Mouse (Mus musculus): ENCODE data around the gene Alox15. TPM values are rescaled to one million over a fixed set of nuclear protein-coding genes. Genes with fewer than 3 reads are reported as not detected.
"Not testable (repeated sequence)": the region's sequence is repeated elsewhere in the genome, so short reads cannot be mapped to it uniquely, and the experiment has no call there.

Gene Alox15
- polyA plus RNA-seq (2015; fragmentation: Nextera tagmentation; extraction: Ambion mirVana), result 0.15 TPM in 1 of 2 replicates, not detected in the other

DNA sequence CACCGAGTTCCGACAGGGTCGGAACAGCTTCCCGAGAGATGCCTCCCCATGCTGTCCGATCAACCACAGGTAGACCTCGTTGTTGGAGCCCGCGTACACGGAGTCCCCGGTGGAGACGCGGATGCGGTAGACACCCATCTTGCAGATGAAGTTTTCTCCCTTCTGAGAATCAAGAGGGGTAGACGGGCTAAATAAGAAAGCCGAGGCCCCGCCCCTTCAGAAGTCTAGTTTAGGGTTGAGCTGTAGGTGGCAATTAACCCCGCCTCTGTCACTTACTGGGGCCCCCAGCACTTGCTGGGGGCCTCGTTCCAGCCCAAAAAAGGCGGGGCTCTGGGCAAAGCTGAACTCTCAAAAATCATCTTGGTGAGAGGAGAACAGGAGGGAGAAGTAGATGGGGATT, at the start of gene Alox15:
Gene Alox15 (minus strand): TSS at position 164 of the 400 bp plus-strand sequence.
- H3K36me3 ChIP-seq (ENCODE audit: poor library complexity, severe bottlenecking), result no peaks in the 10 kb centered on the region
- WGBS, result under 1% methylated on average over 19 of the region's 19 CpGs
- H3K27ac ChIP-seq, result no peak within 1 kb of the TSS
- H3K4me2 ChIP-seq, result peak within 1 kb of the TSS; percentile 58
- H3K4me1 ChIP-seq, result peaks cover 6% of the 10 kb centered on the region
- H3K9ac ChIP-seq, result peak within 1 kb of the TSS; percentile 43
- H3K27me3 ChIP-seq, result peaks cover 55% of the 10 kb centered on the region
- ATAC-seq, result no peak
- H3K9me3 ChIP-seq (replicated peaks), result no peaks in the 10 kb centered on the region
- H3K4me3 ChIP-seq, result peak within 1 kb of the TSS; percentile 32

DNA sequence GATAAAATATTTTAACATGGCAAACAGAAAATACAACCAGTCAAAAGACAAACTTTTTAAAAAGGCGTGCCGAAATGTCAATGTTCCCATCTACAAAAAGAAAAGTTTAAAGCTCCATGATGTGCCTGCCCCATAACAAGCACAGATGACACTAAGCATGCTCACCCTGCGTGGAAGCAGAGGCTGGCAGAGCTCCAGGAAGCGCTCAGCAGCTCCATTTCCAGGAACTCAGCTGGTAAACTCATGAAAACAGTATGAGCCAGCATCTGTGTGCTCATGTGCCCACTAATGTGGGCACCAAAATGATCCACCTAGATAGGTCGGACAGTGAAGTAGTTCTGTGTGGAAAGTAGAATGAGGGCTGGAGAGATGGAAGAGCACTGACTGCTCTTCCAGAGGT, 37.6 kb upstream of the Alox15 start:
- no peaks in the 10 kb centered on the region for H3K27me3 ChIP-seq
- ATAC-seq, result no peak
- H3K4me2 ChIP-seq, result no peak overlapping the region
- 88% methylated on average over 5 of the region's 5 CpGs for WGBS
- no peak overlapping the region for H3K27ac ChIP-seq
- no peak overlapping the region for H3K9ac ChIP-seq
- no peaks in the 10 kb centered on the region for H3K4me1 ChIP-seq
- peaks cover 48% of the 10 kb centered on the region for H3K36me3 ChIP-seq (ENCODE audit: poor library complexity, severe bottlenecking)
- no peak overlapping the region for H3K4me3 ChIP-seq
- H3K9me3 ChIP-seq (replicated peaks), result no peaks in the 10 kb centered on the region

GRCm38 (mm10) chr11:70387436-70387835, 35.6 kb upstream of the Alox15 start:
- ATAC-seq, result no peak
- WGBS, result 79% methylated on average over 5 of the region's 5 CpGs

GRCm38 (mm10) chr11:70384136-70384535, 32.3 kb upstream of the Alox15 start:
- Histone ChIP-seq H3K4me3 (no peak overlapping the region), H3K27ac (no peak overlapping the region), H3K27me3 (no peaks in the 10 kb centered on the region), H3K4me2 (no peak overlapping the region), H3K9me3 (replicated peaks) (no peaks in the 10 kb centered on the region), H3K4me1 (no peaks in the 10 kb centered on the region), H3K9ac (no peak overlapping the region), H3K36me3 (ENCODE audit: poor library complexity, severe bottlenecking) (peaks cover 18% of the 10 kb centered on the region)
- no peak for ATAC-seq
- 89% methylated on average over 3 of the region's 3 CpGs for WGBS

More at GRCm38 (mm10) chr11:70387436-70387835, 35.6 kb upstream of the Alox15 start:
- H3K9ac ChIP-seq, result no peak overlapping the region
- H3K4me3 ChIP-seq, result no peak overlapping the region
- peaks cover 31% of the 10 kb centered on the region for H3K36me3 ChIP-seq (ENCODE audit: poor library complexity, severe bottlenecking)
- no peaks in the 10 kb centered on the region for H3K27me3 ChIP-seq
- no peak overlapping the region for H3K4me2 ChIP-seq
- no peak overlapping the region for H3K27ac ChIP-seq
- no peaks in the 10 kb centered on the region for H3K9me3 ChIP-seq (replicated peaks)
- H3K4me1 ChIP-seq, result no peaks in the 10 kb centered on the region

DNA sequence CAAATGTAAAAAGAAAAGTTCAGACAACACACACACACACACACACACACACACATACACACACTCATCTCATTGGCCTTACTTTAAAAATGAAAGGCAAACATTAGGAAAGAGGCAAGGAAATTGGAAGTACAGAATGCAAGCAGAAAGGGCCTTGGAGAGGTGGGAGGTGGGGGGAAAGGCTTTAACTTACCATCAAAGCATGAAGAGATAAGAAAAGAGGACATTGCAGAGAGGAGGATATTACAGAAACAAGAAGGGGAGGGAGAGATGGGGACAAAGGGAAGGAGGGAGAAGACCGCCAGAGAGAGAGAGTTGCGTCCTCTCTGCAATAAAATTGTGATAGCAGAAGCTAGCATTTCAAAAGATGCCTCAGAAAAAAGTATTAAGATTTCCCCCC, 29.5 kb upstream of the Alox15 start:
- WGBS, result 89% methylated on average over 2 of the region's 2 CpGs
- no peak overlapping the region for H3K4me2 ChIP-seq
- H3K9me3 ChIP-seq (replicated peaks), result no peaks in the 10 kb centered on the region

DNA sequence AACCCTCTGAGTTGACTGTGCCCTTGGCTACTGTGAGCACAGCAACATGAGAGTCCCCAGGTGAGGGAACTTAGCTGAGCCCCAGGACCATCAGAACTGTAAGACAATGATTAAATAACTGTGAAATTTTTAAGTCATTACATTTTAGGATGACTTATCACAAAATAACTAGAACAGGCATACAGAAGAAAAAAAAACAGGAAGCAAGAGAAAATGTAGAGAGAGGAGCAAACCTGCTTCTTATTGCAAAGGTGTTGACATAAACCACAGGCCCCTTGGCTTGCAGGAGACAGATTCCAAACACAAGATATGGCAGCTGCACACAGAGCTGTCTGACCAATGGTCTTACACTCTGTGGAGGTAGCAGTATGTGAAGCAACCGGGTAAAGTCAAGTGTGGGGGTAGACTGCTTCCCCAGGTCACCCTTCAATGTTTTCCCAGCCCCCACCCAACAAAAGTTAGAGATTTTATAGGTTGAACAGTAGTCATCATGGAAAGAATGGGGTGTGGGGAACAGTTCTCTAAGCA, 28.7 kb upstream of the Alox15 start:
- H3K27me3 ChIP-seq, result no peaks in the 10 kb centered on the region
- no peak for ATAC-seq
- H3K4me2 ChIP-seq, result no peak overlapping the region
- no peak overlapping the region for H3K4me3 ChIP-seq
- no peaks in the 10 kb centered on the region for H3K9me3 ChIP-seq (replicated peaks)
- WGBS, result 86% methylated on average over 1 of the region's 1 CpGs
- H3K27ac ChIP-seq, result no peak overlapping the region
- H3K36me3 ChIP-seq (ENCODE audit: poor library complexity, severe bottlenecking), result peaks cover 3% of the 10 kb centered on the region
- no peaks in the 10 kb centered on the region for H3K4me1 ChIP-seq
- no peak overlapping the region for H3K9ac ChIP-seq

More for the DNA sequence above, 29.5 kb upstream of the Alox15 start:
- Histone ChIP-seq H3K27ac (no peak overlapping the region), H3K27me3 (no peaks in the 10 kb centered on the region), H3K9ac (no peak overlapping the region), H3K36me3 (ENCODE audit: poor library complexity, severe bottlenecking) (peaks cover 6% of the 10 kb centered on the region), H3K4me3 (no peak overlapping the region), H3K4me1 (no peaks in the 10 kb centered on the region)
- ATAC-seq, result no peak

DNA sequence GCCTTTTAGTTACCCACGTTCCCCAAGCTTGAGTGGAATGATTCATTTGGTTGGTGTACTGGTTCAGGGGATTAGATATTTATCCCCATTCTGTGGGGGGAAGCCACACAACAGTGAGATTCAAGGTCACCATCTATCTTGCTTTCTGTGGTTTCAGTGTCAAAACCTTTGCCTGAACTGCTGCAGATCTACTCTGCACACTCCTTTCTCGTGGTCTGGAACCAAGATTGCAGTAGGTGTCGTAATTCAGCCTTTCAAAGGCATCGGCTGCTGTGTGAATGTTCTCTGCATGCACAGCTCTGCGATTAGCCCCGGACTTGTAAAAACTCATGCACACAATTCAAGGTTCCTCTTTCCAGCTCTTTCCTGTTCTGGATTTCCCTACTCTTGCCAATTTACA, 24.2 kb upstream of the Alox15 start:
- no peak for ATAC-seq
- H3K9me3 ChIP-seq (replicated peaks), result no peaks in the 10 kb centered on the region

DNA sequence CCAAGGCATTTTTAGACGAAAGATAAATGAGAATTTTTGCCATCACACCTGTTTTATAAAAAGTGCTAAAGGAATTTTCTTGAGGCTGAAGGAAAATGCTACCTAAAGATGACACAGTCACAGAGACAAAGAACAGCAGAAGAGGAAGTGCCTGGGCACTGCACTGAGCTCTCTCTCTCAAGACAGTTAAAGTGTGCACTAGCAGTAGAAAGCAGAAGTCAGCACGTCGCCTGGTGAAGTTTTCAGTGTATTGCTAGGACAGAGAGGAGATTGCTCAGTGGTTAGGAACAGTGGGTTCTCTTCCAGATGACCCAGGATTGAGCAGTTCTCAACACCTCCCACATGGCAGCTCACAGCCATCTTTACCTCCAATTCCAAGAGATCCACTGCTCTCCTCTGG, 22.5 kb upstream of the Alox15 start:
- H3K9me3 ChIP-seq (replicated peaks), result no peaks in the 10 kb centered on the region
- H3K4me2 ChIP-seq, result no peak overlapping the region
- no peaks in the 10 kb centered on the region for H3K36me3 ChIP-seq (ENCODE audit: poor library complexity, severe bottlenecking)
- WGBS, result 76% methylated on average over 3 of the region's 3 CpGs
- no peaks in the 10 kb centered on the region; the same call in 1 of the 2 replicates for H3K27me3 ChIP-seq
- H3K4me3 ChIP-seq, result no peak overlapping the region
- ATAC-seq, result no peak
- H3K9ac ChIP-seq, result no peak overlapping the region
- H3K27ac ChIP-seq, result no peak overlapping the region
- H3K4me1 ChIP-seq, result no peaks in the 10 kb centered on the region

More for the DNA sequence above, 24.2 kb upstream of the Alox15 start:
- Histone ChIP-seq H3K27ac (no peak overlapping the region), H3K36me3 (ENCODE audit: poor library complexity, severe bottlenecking) (no peaks in the 10 kb centered on the region), H3K4me3 (no peak overlapping the region), H3K9ac (no peak overlapping the region), H3K27me3 (no peaks in the 10 kb centered on the region; the same call in 1 of the 2 replicates), H3K4me2 (no peak overlapping the region), H3K4me1 (no peaks in the 10 kb centered on the region)
- WGBS, result 90% methylated on average over 6 of the region's 6 CpGs

DNA sequence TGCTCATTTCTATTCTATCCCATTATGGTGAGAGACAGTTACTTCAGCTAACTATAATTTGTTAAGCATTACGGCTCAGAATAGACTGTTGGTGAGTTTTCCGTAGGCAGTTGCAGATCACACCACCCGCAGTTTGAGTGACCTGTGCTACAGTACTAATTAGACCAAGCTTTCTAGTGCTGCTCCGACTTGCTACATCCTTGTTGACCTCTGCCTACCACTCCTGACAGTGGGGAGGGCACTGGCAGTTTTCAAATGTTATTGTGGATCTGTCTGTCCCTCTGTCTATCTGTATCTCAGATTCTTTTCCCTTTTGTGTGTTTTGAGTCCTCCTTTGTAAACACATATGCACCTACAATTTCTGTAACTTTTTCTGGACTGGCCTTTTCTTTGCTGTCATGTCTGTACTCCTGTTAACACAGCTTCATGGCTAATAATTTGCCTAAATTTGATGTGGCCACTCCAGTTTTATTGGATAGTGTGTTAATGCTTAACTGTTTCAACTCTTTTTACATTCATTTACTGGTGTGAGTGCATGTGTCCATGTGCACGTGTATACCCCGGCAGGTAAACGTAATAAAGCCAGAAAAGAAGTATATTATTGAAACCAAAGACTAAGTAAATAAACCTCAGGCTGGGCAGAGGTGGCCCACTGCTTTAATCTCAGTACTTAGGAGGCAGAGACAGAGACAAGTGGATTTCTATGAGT, 21.2 kb upstream of the Alox15 start:
- no peak for ATAC-seq

GRCm38 (mm10) chr11:70372396-70372795, 20.6 kb upstream of the Alox15 start:
- ATAC-seq, result no peak
- no peak overlapping the region for H3K9ac ChIP-seq
- H3K4me3 ChIP-seq, result no peak overlapping the region
- H3K9me3 ChIP-seq (replicated peaks), result no peaks in the 10 kb centered on the region
- H3K27ac ChIP-seq, result no peak overlapping the region
- H3K4me1 ChIP-seq, result no peaks in the 10 kb centered on the region
- no peaks in the 10 kb centered on the region; the same call in 1 of the 2 replicates for H3K27me3 ChIP-seq
- H3K4me2 ChIP-seq, result no peak overlapping the region
- H3K36me3 ChIP-seq (ENCODE audit: poor library complexity, severe bottlenecking), result no peaks in the 10 kb centered on the region

More for the DNA sequence above, 21.2 kb upstream of the Alox15 start:
- no peaks in the 10 kb centered on the region for H3K36me3 ChIP-seq (ENCODE audit: poor library complexity, severe bottlenecking)
- H3K4me2 ChIP-seq, result no peak overlapping the region
- H3K9me3 ChIP-seq (replicated peaks), result no peaks in the 10 kb centered on the region
- H3K4me3 ChIP-seq, result no peak overlapping the region
- WGBS, result 81% methylated on average over 7 of the region's 7 CpGs
- no peak overlapping the region for H3K27ac ChIP-seq
- no peak overlapping the region for H3K9ac ChIP-seq
- H3K27me3 ChIP-seq, result no peaks in the 10 kb centered on the region; the same call in 1 of the 2 replicates
- H3K4me1 ChIP-seq, result no peaks in the 10 kb centered on the region

DNA sequence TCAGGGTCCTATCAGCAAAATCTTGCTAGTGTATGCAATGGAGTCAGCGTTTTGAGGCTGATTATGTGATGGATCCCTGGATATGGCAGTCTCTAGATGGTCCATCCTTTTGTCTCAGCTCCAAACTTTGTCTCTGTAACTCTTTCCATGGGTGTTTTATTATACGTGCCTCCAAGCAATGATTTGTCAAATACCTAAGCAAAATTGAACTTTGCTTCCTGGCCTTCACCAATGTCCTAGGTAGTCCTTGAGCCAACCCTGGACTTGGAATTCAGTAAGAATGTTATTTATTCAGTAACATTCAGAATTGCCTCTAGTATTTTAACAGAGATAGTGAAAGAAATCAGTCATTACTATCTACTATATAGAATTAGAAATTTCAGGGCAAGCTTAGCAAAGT, 16.8 kb upstream of the Alox15 start:
- not testable (repeated sequence) for H3K4me2 ChIP-seq; H3K27me3 ChIP-seq; H3K4me3 ChIP-seq; H3K36me3 ChIP-seq (ENCODE audit: poor library complexity, severe bottlenecking); H3K27ac ChIP-seq; H3K9me3 ChIP-seq (replicated peaks); H3K4me1 ChIP-seq; ATAC-seq; H3K9ac ChIP-seq
- 76% methylated on average over 2 of the region's 2 CpGs for WGBS

DNA sequence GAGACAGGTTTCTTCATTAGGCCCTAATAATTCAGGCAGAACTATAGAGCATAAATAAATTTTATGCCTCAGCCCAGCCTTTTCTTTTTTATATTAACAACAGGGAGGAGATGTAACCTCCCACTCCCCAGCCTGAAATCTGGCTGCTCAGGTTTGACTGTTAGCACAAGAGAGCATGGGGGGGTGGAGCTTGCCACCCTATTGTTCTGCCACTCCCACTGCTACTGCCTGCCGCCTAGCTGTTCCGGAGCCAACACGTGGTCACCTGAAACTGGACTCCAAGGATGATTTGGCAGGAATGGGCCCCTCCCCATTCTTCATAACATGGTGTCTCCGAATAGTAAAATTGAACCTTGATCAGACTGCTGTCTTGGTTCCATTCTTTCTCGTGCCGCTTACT, 15.9 kb upstream of the Alox15 start:
- not testable (repeated sequence) for H3K36me3 ChIP-seq (ENCODE audit: poor library complexity, severe bottlenecking); H3K4me2 ChIP-seq; H3K4me3 ChIP-seq; H3K27ac ChIP-seq; H3K27me3 ChIP-seq; H3K9ac ChIP-seq; ATAC-seq; H3K9me3 ChIP-seq (replicated peaks); H3K4me1 ChIP-seq
- WGBS, result 87% methylated on average over 6 of the region's 6 CpGs

- Histone ChIP-seq H3K4me3 (no peak overlapping the region), H3K27ac (no peak overlapping the region), H3K4me1 (peaks cover 6% of the 10 kb centered on the region), H3K9ac (no peak overlapping the region), H3K36me3 (ENCODE audit: poor library complexity, severe bottlenecking) (no peaks in the 10 kb centered on the region), H3K4me2 (no peak overlapping the region), H3K9me3 (replicated peaks) (no peaks in the 10 kb centered on the region), H3K27me3 (peaks cover 55% of the 10 kb centered on the region)
- 86% methylated on average over 9 of the region's 9 CpGs for WGBS
- ATAC-seq, result no peak
Measured at GRCm38 (mm10) chr11:70348630-70349029, 3.2 kb downstream of the Alox15 start.
